Mouse (Mus musculus) urinary bladder, postnatal 14 days (tissue): ENCODE data around the gene Tox2.

Experiments
- DNase-seq: peaks from one replicate; pipeline ENCODE4 v3.0.0; 2021; ENCODE audit warnings: low spot score

Gene Tox2

GRCm38 (mm10) chr2:163256765-163257164, 53.8 kb downstream of the Tox2 start:
- no peak for DNase-seq

GRCm38 (mm10) chr2:163261362-163262054, 58.6 kb downstream of the Tox2 start:
- DNase-seq = peak; percentile 7

GRCm38 (mm10) chr2:163262055-163262420, 59.1 kb downstream of the Tox2 start:
- no peak for DNase-seq

- DNase-seq = no peak
Observed at GRCm38 (mm10) chr2:163267097-163267496, 64.2 kb downstream of the Tox2 start.

GRCm38 (mm10) chr2:163271581-163272492, 68.9 kb downstream of the Tox2 start:
- no peak for DNase-seq

- DNase-seq = no peak
Observed at GRCm38 (mm10) chr2:163273815-163274214, 70.9 kb downstream of the Tox2 start.

- no peak for DNase-seq
Observed at GRCm38 (mm10) chr2:163275986-163276385, 73.1 kb downstream of the Tox2 start.

GRCm38 (mm10) chr2:163277979-163278378, 75.1 kb downstream of the Tox2 start:
- no peak for DNase-seq

GRCm38 (mm10) chr2:163280636-163281322, 77.9 kb downstream of the Tox2 start:
- no peak for DNase-seq

- DNase-seq = no peak
Observed at GRCm38 (mm10) chr2:163284856-163285255, 81.9 kb downstream of the Tox2 start.

GRCm38 (mm10) chr2:163285335-163285734, 82.4 kb downstream of the Tox2 start:
- no peak for DNase-seq

GRCm38 (mm10) chr2:163285762-163286161, 82.8 kb downstream of the Tox2 start:
- peak; percentile 18 for DNase-seq

GRCm38 (mm10) chr2:163288881-163289379, 86.0 kb downstream of the Tox2 start:
- DNase-seq = peak; percentile 28

- no peak for DNase-seq
Observed at GRCm38 (mm10) chr2:163296999-163297630, 94.2 kb downstream of the Tox2 start.

GRCm38 (mm10) chr2:163300069-163301060, 97.4 kb downstream of the Tox2 start:
- DNase-seq = peak; percentile 29

- DNase-seq = no peak
Observed at GRCm38 (mm10) chr2:163301641-163302040, 98.7 kb downstream of the Tox2 start.

GRCm38 (mm10) chr2:163303037-163303436, 100.1 kb downstream of the Tox2 start:
- no peak for DNase-seq

- DNase-seq = no peak
Observed at GRCm38 (mm10) chr2:163309376-163309775, 106.5 kb downstream of the Tox2 start.

- DNase-seq = no peak
Observed at GRCm38 (mm10) chr2:163310163-163310688, 107.3 kb downstream of the Tox2 start.

- DNase-seq = no peak
Observed at GRCm38 (mm10) chr2:163317281-163317680, 114.4 kb downstream of the Tox2 start.
